Mouse (Mus musculus): ENCODE results near the gene Rtl6. TPM values are rescaled to one million over a fixed set of nuclear protein-coding genes. Genes with fewer than 3 reads are reported as not detected.

Rtl6 gene
- polyA plus RNA-seq, 1 experiment from 2014 or later, result 14.2 TPM

GRCm38 (mm10) chr15:84531535-84531934 is 26.1 kb downstream of the Rtl6 start:
- ATAC-seq (ENCODE audit: insufficient number of reproducible peaks, low FRiP score, low TSS enrichment, low read depth), result no peak
- Histone ChIP-seq H3K4me2 (ENCODE audit: low read depth, severe bottlenecking) (no peak overlapping the region), H3K4me1 (ENCODE audit: control insufficient read depth, insufficient read depth, low read length) (peaks cover 6% of the 10 kb centered on the region), H3K36me3 (ENCODE audit: control insufficient read depth, insufficient read depth, low read length) (no peaks in the 10 kb centered on the region; the same call in 1 of the 2 replicates), H3K9me3 (ENCODE audit: control insufficient read depth, low read length) (no peaks in the 10 kb centered on the region), H3K9ac (ENCODE audit: low read length) (no peak overlapping the region), H3K27ac (replicated peaks; ENCODE audit: low read depth, low read length) (no peak overlapping the region), H3K27me3 (ENCODE audit: control insufficient read depth, insufficient read depth, low read length) (no peaks in the 10 kb centered on the region), H3K4me3 (ENCODE audit: low read depth, low read length) (no peak overlapping the region)
- peak; percentile 33 for DNase-seq (ENCODE audit: low spot score)
- WGBS, result 12% methylated on average over 10 of the region's 10 CpGs

GRCm38 (mm10) chr15:84526921-84527320 is 30.7 kb downstream of the Rtl6 start:
- Histone ChIP-seq H3K9ac (ENCODE audit: low read length) (no peak overlapping the region), H3K9me3 (ENCODE audit: control insufficient read depth, low read length) (no peaks in the 10 kb centered on the region), H3K27ac (replicated peaks; ENCODE audit: low read depth, low read length) (no peak overlapping the region), H3K4me2 (ENCODE audit: low read depth, severe bottlenecking) (no peak overlapping the region), H3K27me3 (ENCODE audit: control insufficient read depth, insufficient read depth, low read length) (0 out of 2 replicates have a peak, but pooled peaks cover 2% of the 10 kb centered on the region), H3K4me1 (ENCODE audit: control insufficient read depth, insufficient read depth, low read length) (peaks cover 3% of the 10 kb centered on the region; the same call in 1 of the 2 replicates), H3K4me3 (ENCODE audit: low read depth, low read length) (no peak overlapping the region), H3K36me3 (ENCODE audit: control insufficient read depth, insufficient read depth, low read length) (no peaks in the 10 kb centered on the region)
- DNase-seq (ENCODE audit: low spot score) (no peak), ATAC-seq (ENCODE audit: insufficient number of reproducible peaks, low FRiP score, low TSS enrichment, low read depth) (no peak)
- WGBS, result 70% methylated on average over 14 of the region's 14 CpGs

GRCm38 (mm10) chr15:84525222-84525883 is 32.3 kb downstream of the Rtl6 start:
- 65% methylated on average over 5 of the region's 5 CpGs for WGBS
- DNase-seq (ENCODE audit: low spot score) (no peak), ATAC-seq (ENCODE audit: insufficient number of reproducible peaks, low FRiP score, low TSS enrichment, low read depth) (no peak)
- Histone ChIP-seq H3K4me2 (ENCODE audit: low read depth, severe bottlenecking) (no peak overlapping the region), H3K4me3 (ENCODE audit: low read depth, low read length) (no peak overlapping the region), H3K9ac (ENCODE audit: low read length) (no peak overlapping the region), H3K27ac (replicated peaks; ENCODE audit: low read depth, low read length) (no peak overlapping the region), H3K36me3 (ENCODE audit: control insufficient read depth, insufficient read depth, low read length) (no peaks in the 10 kb centered on the region), H3K4me1 (ENCODE audit: control insufficient read depth, insufficient read depth, low read length) (peaks cover 3% of the 10 kb centered on the region; the same call in 1 of the 2 replicates), H3K27me3 (ENCODE audit: control insufficient read depth, insufficient read depth, low read length) (0 out of 2 replicates have a peak, but pooled peaks cover 2% of the 10 kb centered on the region), H3K9me3 (ENCODE audit: control insufficient read depth, low read length) (no peaks in the 10 kb centered on the region)

- ATAC-seq (ENCODE audit: insufficient number of reproducible peaks, low FRiP score, low TSS enrichment, low read depth) (no peak), DNase-seq (ENCODE audit: low spot score) (no peak)
- no peak overlapping the region for H3K4me3 ChIP-seq (ENCODE audit: low read depth, low read length)
- H3K9me3 ChIP-seq (ENCODE audit: control insufficient read depth, low read length), result no peaks in the 10 kb centered on the region
- no peak overlapping the region for H3K4me2 ChIP-seq (ENCODE audit: low read depth, severe bottlenecking)
- H3K36me3 ChIP-seq (ENCODE audit: control insufficient read depth, insufficient read depth, low read length), result no peaks in the 10 kb centered on the region
- H3K4me1 ChIP-seq (ENCODE audit: control insufficient read depth, insufficient read depth, low read length), result no peaks in the 10 kb centered on the region
- H3K27ac ChIP-seq (replicated peaks; ENCODE audit: low read depth, low read length), result no peak overlapping the region
- no peak overlapping the region for H3K9ac ChIP-seq (ENCODE audit: low read length)
- WGBS, result 89% methylated on average over 8 of the region's 8 CpGs
- H3K27me3 ChIP-seq (ENCODE audit: control insufficient read depth, insufficient read depth, low read length), result 0 out of 2 replicates have a peak, but pooled peaks cover 2% of the 10 kb centered on the region
Observed at GRCm38 (mm10) chr15:84522953-84523689, 34.5 kb downstream of the Rtl6 start.

- Histone ChIP-seq H3K9me3 (ENCODE audit: control insufficient read depth, low read length) (no peaks in the 10 kb centered on the region), H3K36me3 (ENCODE audit: control insufficient read depth, insufficient read depth, low read length) (no peaks in the 10 kb centered on the region), H3K27me3 (ENCODE audit: control insufficient read depth, insufficient read depth, low read length) (0 out of 2 replicates have a peak, but pooled peaks cover 2% of the 10 kb centered on the region), H3K4me2 (ENCODE audit: low read depth, severe bottlenecking) (no peak overlapping the region), H3K9ac (ENCODE audit: low read length) (no peak overlapping the region), H3K4me3 (ENCODE audit: low read depth, low read length) (no peak overlapping the region), H3K4me1 (ENCODE audit: control insufficient read depth, insufficient read depth, low read length) (no peaks in the 10 kb centered on the region), H3K27ac (replicated peaks; ENCODE audit: low read depth, low read length) (no peak overlapping the region)
- DNase-seq (ENCODE audit: low spot score) (no peak), ATAC-seq (ENCODE audit: insufficient number of reproducible peaks, low FRiP score, low TSS enrichment, low read depth) (no peak)
- WGBS, result 89% methylated on average over 4 of the region's 4 CpGs
Observed at GRCm38 (mm10) chr15:84521486-84521885, 36.1 kb downstream of the Rtl6 start.

- H3K9ac ChIP-seq (ENCODE audit: low read length), result no peak overlapping the region
- H3K9me3 ChIP-seq (ENCODE audit: control insufficient read depth, low read length), result no peaks in the 10 kb centered on the region
- 0 out of 2 replicates have a peak, but pooled peaks cover 2% of the 10 kb centered on the region for H3K27me3 ChIP-seq (ENCODE audit: control insufficient read depth, insufficient read depth, low read length)
- H3K4me1 ChIP-seq (ENCODE audit: control insufficient read depth, insufficient read depth, low read length), result no peaks in the 10 kb centered on the region
- H3K4me2 ChIP-seq (ENCODE audit: low read depth, severe bottlenecking), result no peak overlapping the region
- ATAC-seq (ENCODE audit: insufficient number of reproducible peaks, low FRiP score, low TSS enrichment, low read depth) (no peak), DNase-seq (ENCODE audit: low spot score) (no peak)
- no peak overlapping the region for H3K27ac ChIP-seq (replicated peaks; ENCODE audit: low read depth, low read length)
- WGBS, result 71% methylated on average over 8 of the region's 8 CpGs
- H3K36me3 ChIP-seq (ENCODE audit: control insufficient read depth, insufficient read depth, low read length), result no peaks in the 10 kb centered on the region
- no peak overlapping the region for H3K4me3 ChIP-seq (ENCODE audit: low read depth, low read length)
Observed at GRCm38 (mm10) chr15:84518540-84518939, 39.1 kb downstream of the Rtl6 start.

- Histone ChIP-seq H3K27me3 (ENCODE audit: control insufficient read depth, insufficient read depth, low read length) (no peaks in the 10 kb centered on the region), H3K4me3 (ENCODE audit: low read depth, low read length) (no peak overlapping the region), H3K4me1 (ENCODE audit: control insufficient read depth, insufficient read depth, low read length) (peaks cover 3% of the 10 kb centered on the region; the same call in 1 of the 2 replicates), H3K27ac (replicated peaks; ENCODE audit: low read depth, low read length) (no peak overlapping the region), H3K9ac (ENCODE audit: low read length) (no peak overlapping the region), H3K36me3 (ENCODE audit: control insufficient read depth, insufficient read depth, low read length) (no peaks in the 10 kb centered on the region), H3K4me2 (ENCODE audit: low read depth, severe bottlenecking) (no peak overlapping the region), H3K9me3 (ENCODE audit: control insufficient read depth, low read length) (no peaks in the 10 kb centered on the region)
- 59% methylated on average over 5 of the region's 5 CpGs for WGBS
- DNase-seq (ENCODE audit: low spot score) (no peak), ATAC-seq (ENCODE audit: insufficient number of reproducible peaks, low FRiP score, low TSS enrichment, low read depth) (no peak)
Observed at GRCm38 (mm10) chr15:84512626-84513296, 44.9 kb downstream of the Rtl6 start.

GRCm38 (mm10) chr15:84509981-84510380 is 47.6 kb downstream of the Rtl6 start:
- no peak overlapping the region for H3K4me3 ChIP-seq (ENCODE audit: low read depth, low read length)
- 77% methylated on average over 16 of the region's 16 CpGs for WGBS
- H3K4me1 ChIP-seq (ENCODE audit: control insufficient read depth, insufficient read depth, low read length), result peaks cover 3% of the 10 kb centered on the region; the same call in 1 of the 2 replicates
- no peak overlapping the region for H3K27ac ChIP-seq (replicated peaks; ENCODE audit: low read depth, low read length)
- H3K9me3 ChIP-seq (ENCODE audit: control insufficient read depth, low read length), result no peaks in the 10 kb centered on the region
- no peaks in the 10 kb centered on the region for H3K27me3 ChIP-seq (ENCODE audit: control insufficient read depth, insufficient read depth, low read length)
- no peak overlapping the region for H3K4me2 ChIP-seq (ENCODE audit: low read depth, severe bottlenecking)
- DNase-seq (ENCODE audit: low spot score), result no peak
- no peak overlapping the region for H3K9ac ChIP-seq (ENCODE audit: low read length)
- no peak for ATAC-seq (ENCODE audit: insufficient number of reproducible peaks, low FRiP score, low TSS enrichment, low read depth)
- no peaks in the 10 kb centered on the region for H3K36me3 ChIP-seq (ENCODE audit: control insufficient read depth, insufficient read depth, low read length)

Measured in limb, embryonic 11.5 days (tissue).